Mouse (Mus musculus) kidney, adult 2 months (tissue): ENCODE data around the gene Ppm1n.

ENCODE experiments used
- CTCF ChIP-seq: fragments of 200-500 bp; conservative IDR thresholded peaks from 2 replicates; pipeline ENCODE4 v1.5.1; 2011; ENCODE audit warnings: low read depth, mild to moderate bottlenecking, control low read depth, low read length, moderate library complexity, mixed read lengths; ENCODE audit not compliant: insufficient read depth, insufficient read length
- POLR2A ChIP-seq: fragments of 200-500 bp; IDR thresholded peaks from one replicate; pipeline ENCODE4 v1.6.1; 2011; ENCODE audit warnings: low read depth, low read length, control low read depth

GRCm38 (mm10) chr7:19305413-19305735 lies 25.5 kb upstream of the Ppm1n start:
- TF ChIP-seq POLR2A (no peak), CTCF (no peak)
